Mouse (Mus musculus) ES-Bruce4 (cell line): ENCODE data around the gene Hoxa3. TPM values are rescaled to one million over a fixed set of nuclear protein-coding genes. Genes with fewer than 3 reads are reported as not detected.

Experiments
- H3K27ac ChIP-seq: 2 replicates; pipeline ENCODE4 v1.5.1; 2012; ENCODE audit warnings: low read length, inconsistent platforms; ENCODE audit not compliant: insufficient read depth
- H3K27me3 ChIP-seq: 2 replicates; pipeline ENCODE4 v1.6.1; 2012; ENCODE audit warnings: mild to moderate bottlenecking, low read length, inconsistent platforms; ENCODE audit not compliant: control insufficient read depth, poor library complexity, insufficient read depth, severe bottlenecking
- H3K36me3 ChIP-seq: 2 replicates; pipeline ENCODE4 v1.6.1; 2012; ENCODE audit warnings: inconsistent platforms, mild to moderate bottlenecking, low read length, moderate library complexity; ENCODE audit not compliant: control insufficient read depth, poor library complexity, insufficient read depth, severe bottlenecking
- H3K4me1 ChIP-seq: one replicate; pipeline ENCODE4 v1.8.1; 2011; ENCODE audit warnings: low read length; ENCODE audit not compliant: control insufficient read depth, insufficient read depth
- H3K4me3 ChIP-seq: 2 replicates; pipeline ENCODE4 v1.5.1; 2011; ENCODE audit warnings: low read depth, mild to moderate bottlenecking, low read length
- H3K9ac ChIP-seq: 2 replicates; pipeline ENCODE4 v1.6.1; 2012; ENCODE audit warnings: low read depth, mild to moderate bottlenecking, inconsistent platforms; ENCODE audit not compliant: poor library complexity, severe bottlenecking
- H3K9me3 ChIP-seq: replicated peaks from 2 replicates; pipeline ENCODE4 v1.6.1; 2012; ENCODE audit warnings: mild to moderate bottlenecking, low read length, inconsistent platforms; ENCODE audit not compliant: control insufficient read depth, poor library complexity, insufficient read depth, severe bottlenecking
- CTCF ChIP-seq: IDR thresholded peaks from one replicate; pipeline ENCODE4 v1.8.1; 2011; ENCODE audit warnings: low read depth, low read length
- EP300 ChIP-seq: IDR thresholded peaks from 2 replicates; pipeline ENCODE4 v1.6.1; 2011; ENCODE audit warnings: low read depth, low read length; ENCODE audit not compliant: insufficient read depth
- POLR2A ChIP-seq: IDR thresholded peaks from one replicate; pipeline ENCODE4 v1.8.1; 2011; ENCODE audit warnings: low read length; ENCODE audit not compliant: insufficient read depth
- polyA plus RNA-seq: library from polyadenylated mRNA; stranded (reverse); fragments of >200 nt; gene quantifications from 2 replicates; pipeline ENCODE4 v1.2.4, GENCODE M21; 2011; ENCODE audit warnings: low read depth; ENCODE audit not compliant: missing spikeins, insufficient read depth, insufficient read length

Gene Hoxa3
- polyA plus RNA-seq = 0.25 TPM in 1 of 2 replicates, not detected in the other

DNA sequence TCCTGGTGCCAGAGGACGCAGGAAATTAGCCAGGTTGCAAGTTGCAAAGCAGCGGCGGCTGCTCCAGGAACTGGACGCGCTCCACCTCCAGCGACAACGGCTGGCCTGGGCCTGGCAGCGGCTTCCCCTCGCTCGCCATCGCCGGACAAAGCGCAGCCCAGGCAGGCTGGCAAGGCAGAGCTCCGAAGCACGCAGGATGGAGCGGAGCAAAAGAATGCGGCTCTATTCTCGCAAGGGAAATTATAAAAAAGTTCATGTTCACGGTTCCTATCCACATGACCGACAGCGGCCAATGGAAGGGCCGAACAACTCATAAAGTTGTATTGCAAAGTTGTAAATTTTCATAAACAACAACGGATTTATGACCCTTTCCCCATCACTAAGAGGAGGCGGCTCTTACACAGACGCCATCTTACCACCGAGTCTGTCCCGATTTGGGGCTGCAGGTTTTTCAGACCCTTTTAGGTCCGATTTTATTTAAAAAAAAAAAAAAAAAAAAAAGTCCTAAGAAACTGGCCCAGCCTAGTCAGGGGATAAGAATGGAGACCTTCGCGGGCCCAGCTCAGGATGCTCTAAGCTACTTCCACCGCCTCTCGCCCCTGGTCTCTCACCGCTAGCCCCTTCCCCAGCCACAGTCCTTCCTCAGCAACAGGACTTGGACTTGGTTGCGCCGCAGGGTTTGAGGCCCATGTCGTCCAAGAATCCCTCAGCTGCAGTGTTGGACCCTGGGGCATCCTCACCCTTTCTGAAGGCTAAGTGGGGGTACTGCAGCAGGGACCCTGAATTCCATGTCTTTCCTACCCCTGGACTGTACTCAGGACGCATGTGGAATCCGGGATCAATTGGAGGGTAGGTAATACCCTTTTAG lies at the start of gene Hoxa3, which contains the start of gene Gm28308:
TSS of gene Hoxa3 (minus strand) at position 218 of the 868 bp plus-strand sequence.
TSS of gene Gm28308 (minus strand) at position 221 of the 868 bp plus-strand sequence.
- no peaks in the 10 kb centered on the region for H3K4me1 ChIP-seq
- H3K27ac ChIP-seq = no peak within 1 kb of the TSS

DNA sequence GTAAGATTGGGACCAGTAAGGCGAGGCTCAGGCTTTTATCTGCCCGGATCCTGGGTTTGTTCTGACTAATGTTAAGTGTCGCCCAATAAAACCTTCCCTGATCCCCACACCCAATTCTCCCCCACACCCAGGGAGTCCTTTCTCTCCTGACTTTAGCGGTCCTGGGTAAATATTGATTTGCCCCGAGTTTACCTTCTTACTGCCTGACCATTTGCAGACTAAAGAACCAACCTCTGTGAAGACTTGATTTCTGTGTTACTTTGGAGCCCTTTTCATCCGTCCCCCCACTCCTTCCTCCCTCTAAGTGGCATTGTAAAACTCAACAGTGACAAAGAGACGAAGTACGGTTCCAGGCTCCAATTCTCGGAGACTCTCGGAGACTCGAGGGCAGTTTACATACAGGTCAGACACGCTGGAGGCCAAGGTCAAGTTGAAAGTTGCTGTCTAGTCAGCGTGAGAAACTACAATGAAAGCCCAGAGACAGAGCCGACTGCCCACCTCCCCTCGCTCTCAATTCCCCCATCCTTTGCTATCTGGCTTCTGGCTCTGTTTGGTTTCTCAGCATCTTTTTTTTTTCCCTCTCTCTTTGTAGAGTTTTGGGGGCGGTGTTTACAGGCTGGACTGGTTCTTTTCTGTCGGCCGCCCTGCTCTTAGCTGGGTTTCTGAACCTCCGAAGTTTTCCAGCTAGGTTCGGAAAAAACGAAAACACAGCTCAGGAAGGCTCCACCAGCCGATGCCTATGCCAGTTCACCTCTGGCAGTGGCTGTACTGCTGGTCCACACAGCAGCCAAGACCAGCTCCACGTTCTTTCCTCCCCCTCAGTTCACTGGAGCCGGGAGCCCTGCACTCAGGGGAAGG lies 49.6 kb upstream of the Hoxa3 start:
- Histone ChIP-seq H3K27ac (no peak overlapping the region), H3K4me1 (no peaks in the 10 kb centered on the region), H3K9ac (no peak overlapping the region)

More for the DNA sequence above, at the start of gene Hoxa3, which contains the start of gene Gm28308:
- Histone ChIP-seq H3K4me3 (0 out of 2 replicates have a peak within 1 kb of the TSS, but pooled peaks have one; percentile 9), H3K9ac (no peak within 1 kb of the TSS), H3K9me3 (no peaks in the 10 kb centered on the region), H3K36me3 (no peaks in the 10 kb centered on the region), H3K27me3 (peaks cover 49% of the 10 kb centered on the region)
- TF ChIP-seq POLR2A = no peak
- TF ChIP-seq CTCF = no peak
- TF ChIP-seq EP300 = no peak

DNA sequence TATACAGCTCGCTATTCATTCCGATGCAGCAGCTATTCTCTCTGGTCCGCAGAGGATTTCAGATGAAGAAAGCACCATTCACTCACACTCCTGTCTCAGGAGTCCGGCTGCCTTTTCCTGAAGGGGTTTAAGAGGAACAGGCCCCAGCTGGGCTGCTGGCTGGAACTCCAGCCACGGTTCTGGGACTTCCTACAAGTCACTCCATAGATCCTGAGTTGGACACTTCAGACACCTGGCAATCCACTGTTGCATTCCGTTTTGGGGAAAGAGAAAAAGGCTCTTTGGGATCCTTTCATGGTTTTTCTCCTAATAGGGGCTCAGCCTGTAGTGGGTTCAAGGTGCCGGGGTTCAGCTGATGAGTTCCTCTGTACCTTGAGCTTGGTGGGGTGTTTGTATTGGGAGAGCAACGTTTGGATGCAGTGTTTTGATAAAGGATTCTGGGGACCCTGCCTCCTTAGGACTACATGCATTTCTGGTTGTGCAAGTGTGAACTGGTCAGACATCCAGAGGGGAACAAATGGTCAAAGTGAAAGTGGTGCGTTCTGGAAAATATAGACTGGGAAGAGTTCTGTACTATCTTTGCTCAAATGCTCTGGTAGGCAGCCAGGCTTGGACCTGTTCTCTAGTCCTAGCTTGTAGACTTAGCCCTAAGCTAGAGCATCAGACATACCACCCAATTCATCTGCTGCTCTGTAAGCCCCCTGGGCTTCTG lies 48.8 kb upstream of the Hoxa3 start:
- H3K9me3 ChIP-seq = no peaks in the 10 kb centered on the region
- H3K36me3 ChIP-seq = no peaks in the 10 kb centered on the region
- H3K27me3 ChIP-seq = peaks cover 61% of the 10 kb centered on the region
- H3K4me3 ChIP-seq = no peak overlapping the region
- no peak overlapping the region for H3K9ac ChIP-seq
- TF ChIP-seq POLR2A (no peak), CTCF (no peak), EP300 (no peak)
- no peak overlapping the region for H3K27ac ChIP-seq
- H3K4me1 ChIP-seq = no peaks in the 10 kb centered on the region

More for the DNA sequence above, 49.6 kb upstream of the Hoxa3 start:
- Histone ChIP-seq H3K27me3 (peaks cover 61% of the 10 kb centered on the region), H3K36me3 (no peaks in the 10 kb centered on the region), H3K9me3 (no peaks in the 10 kb centered on the region), H3K4me3 (no peak overlapping the region)
- TF ChIP-seq EP300 (no peak), POLR2A (no peak), CTCF (no peak)

DNA sequence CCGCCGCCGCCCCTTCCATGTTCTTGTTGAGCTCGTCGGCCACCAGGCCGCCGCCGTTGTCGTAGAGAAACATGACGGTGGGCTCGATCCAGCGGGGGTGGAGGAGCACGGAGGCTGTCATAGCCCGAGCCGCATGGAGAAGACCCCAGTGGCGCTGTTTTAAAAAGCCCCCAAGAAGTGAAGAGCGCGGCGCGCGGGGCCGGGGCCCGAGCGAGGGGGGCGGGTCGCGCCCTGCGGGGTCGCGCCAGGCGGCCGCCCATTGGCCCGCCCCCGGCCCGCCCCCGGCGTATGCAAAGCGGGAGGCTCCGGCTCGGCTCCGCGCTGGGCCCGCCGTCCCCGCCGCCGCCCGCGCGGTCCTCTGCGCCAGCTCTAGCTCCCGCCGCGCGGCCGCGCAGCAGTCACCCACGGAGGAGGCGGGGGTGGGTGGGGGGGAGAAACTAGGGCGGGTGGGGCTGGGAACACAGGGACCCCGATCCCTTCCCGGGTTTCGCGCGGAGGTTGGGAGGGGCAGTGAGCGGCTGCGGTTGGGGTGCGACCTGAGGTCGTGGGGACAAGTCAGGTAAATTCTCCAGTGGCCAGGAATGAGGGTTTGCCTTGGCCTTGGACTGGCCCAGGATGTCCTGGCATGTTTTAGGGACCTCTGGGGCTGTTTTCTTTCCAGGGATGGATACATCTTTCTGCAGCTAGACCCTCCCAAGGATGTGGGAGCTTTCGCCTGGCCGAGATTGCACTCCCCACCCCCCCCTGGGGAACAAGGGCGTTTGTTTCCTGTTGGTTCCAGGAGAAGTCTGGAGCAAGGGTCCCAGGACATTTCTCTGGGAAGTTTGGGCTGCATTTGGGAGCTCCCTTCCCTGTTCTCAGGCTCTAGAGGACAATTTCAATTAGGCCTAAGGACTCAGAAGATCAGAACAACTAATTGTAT lies 47.8 kb upstream of the Hoxa3 start, which contains the start of gene Hoxa13:
TSS of gene Hoxa13 (minus strand) at position 227 of the 922 bp plus-strand sequence.
- Histone ChIP-seq H3K9ac (peak within 1 kb of the TSS; percentile 85), H3K27ac (no peak within 1 kb of the TSS), H3K4me3 (peak within 1 kb of the TSS; percentile 88), H3K27me3 (peaks cover 54% of the 10 kb centered on the region), H3K9me3 (no peaks in the 10 kb centered on the region), H3K4me1 (no peaks in the 10 kb centered on the region), H3K36me3 (no peaks in the 10 kb centered on the region)
- TF ChIP-seq CTCF = no peak

DNA sequence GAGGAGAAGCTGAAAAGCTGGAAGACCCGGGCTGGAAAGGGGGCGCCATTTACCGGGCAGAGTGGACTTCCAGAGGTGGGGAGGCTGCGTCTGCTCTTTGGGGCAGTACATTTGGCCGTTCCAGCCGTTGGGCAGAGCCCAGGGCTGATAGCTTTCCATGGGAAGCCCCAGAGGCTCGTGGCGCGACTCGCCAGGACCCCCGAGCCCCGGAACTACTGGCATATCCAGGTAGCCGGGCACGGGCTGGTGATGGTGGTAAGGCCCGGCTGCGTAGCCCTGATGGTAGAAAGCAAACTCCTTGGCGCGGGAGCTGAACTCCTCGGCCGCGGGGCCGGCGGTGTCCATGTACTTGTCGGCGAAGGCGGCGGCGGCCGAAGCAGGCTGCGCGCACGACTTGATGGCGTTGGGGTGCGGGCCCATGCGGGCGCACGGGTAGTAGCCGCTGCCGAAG lies 46.7 kb upstream of the Hoxa3 start:
- Histone ChIP-seq H3K27me3 (peaks cover 50% of the 10 kb centered on the region), H3K4me3 (peak overlapping the region; percentile 76), H3K9me3 (no peaks in the 10 kb centered on the region), H3K36me3 (no peaks in the 10 kb centered on the region), H3K4me1 (no peaks in the 10 kb centered on the region), H3K27ac (no peak overlapping the region), H3K9ac (peak overlapping the region; percentile 85)
- TF ChIP-seq POLR2A (no peak), EP300 (no peak), CTCF (peak; percentile 2)
